Mouse (Mus musculus) kidney, embryonic 15.5 days (tissue): ENCODE data around the gene Tnfsf12. TPM values are rescaled to one million over a fixed set of nuclear protein-coding genes. Genes with fewer than 3 reads are reported as not detected.
A peak's percentile ranks its signal among the peaks of the same experiment; 100 is the strongest.
"Not testable (repeated sequence)": the region's sequence is repeated elsewhere in the genome, so short reads cannot be mapped to it uniquely, and the experiment has no call there.

Experiments used
- ATAC-seq: fragments of 200-750 bp; cut with Nextera tagmentation; replicated peaks from 2 replicates; pipeline ENCODE4 v1.8.0; 2017; ENCODE audit warnings: moderate TSS enrichment; ENCODE audit not compliant: low FRiP score
- H3K27ac ChIP-seq: fragments of 300-500 bp; sonication (generic); 2 replicates; pipeline ENCODE4 v1.5.1; 2015; ENCODE audit warnings: mild to moderate bottlenecking, inconsistent platforms
- H3K27me3 ChIP-seq: fragments of 300-500 bp; sonication (generic); 2 replicates; pipeline ENCODE4 v1.6.1; 2015; ENCODE audit warnings: inconsistent platforms
- H3K36me3 ChIP-seq: fragments of 300-500 bp; sonication (generic); 2 replicates; pipeline ENCODE4 v1.6.1; 2015; ENCODE audit warnings: inconsistent platforms
- H3K4me1 ChIP-seq: fragments of 300-500 bp; sonication (generic); 2 replicates; pipeline ENCODE4 v1.6.1; 2015; ENCODE audit warnings: inconsistent platforms
- H3K4me2 ChIP-seq: fragments of 300-500 bp; sonication (generic); 2 replicates; pipeline ENCODE4 v1.6.1; 2015; ENCODE audit warnings: moderate library complexity, mild to moderate bottlenecking, inconsistent platforms
- H3K4me3 ChIP-seq: fragments of 300-500 bp; sonication (generic); replicated peaks from 2 replicates; pipeline ENCODE4 v1.5.1; 2015; ENCODE audit warnings: mild to moderate bottlenecking, inconsistent platforms
- H3K9ac ChIP-seq: fragments of 300-500 bp; sonication (generic); 2 replicates; pipeline ENCODE4 v1.6.1; 2015; ENCODE audit warnings: mild to moderate bottlenecking, inconsistent platforms
- H3K9me3 ChIP-seq: fragments of 300-500 bp; sonication (generic); replicated peaks from 2 replicates; pipeline ENCODE4 v1.6.1; 2016; ENCODE audit warnings: inconsistent platforms
- WGBS: fragments of 180-500 bp; shearing (Covaris S2); methylation state at CpG from one replicate; pipeline ENCODE4 v1.1.7; 2015; ENCODE audit warnings: mixed read lengths; 5-methylcytosine and 5-hydroxymethylcytosine counted together
- polyA plus RNA-seq: library from polyadenylated mRNA; unstranded; fragments of >200 nt; fragmentation: Nextera tagmentation; extraction: Ambion mirVana; gene quantifications from 2 replicates; pipeline ENCODE4 v1.2.1, GENCODE M21; 2015

The Tnfsf12 gene
- polyA plus RNA-seq, 1 experiment from 2014 or later, result 11.1 TPM

- Histone ChIP-seq H3K4me1 (peaks cover 39% of the 10 kb centered on the region), H3K27me3 (no peaks in the 10 kb centered on the region), H3K27ac (peak overlapping the region; percentile 68), H3K4me3 (no peak overlapping the region), H3K36me3 (no peaks in the 10 kb centered on the region), H3K9ac (no peak overlapping the region), H3K9me3 (no peaks in the 10 kb centered on the region), H3K4me2 (peak overlapping the region; percentile 12; the same call in 1 of the 2 replicates)
- 58% methylated on average over 20 of the region's 20 CpGs for WGBS
- peak; percentile 55 for ATAC-seq
Observed at GRCm38 (mm10) chr11:69712954-69713672, 17.5 kb upstream of the Tnfsf12 start.

DNA sequence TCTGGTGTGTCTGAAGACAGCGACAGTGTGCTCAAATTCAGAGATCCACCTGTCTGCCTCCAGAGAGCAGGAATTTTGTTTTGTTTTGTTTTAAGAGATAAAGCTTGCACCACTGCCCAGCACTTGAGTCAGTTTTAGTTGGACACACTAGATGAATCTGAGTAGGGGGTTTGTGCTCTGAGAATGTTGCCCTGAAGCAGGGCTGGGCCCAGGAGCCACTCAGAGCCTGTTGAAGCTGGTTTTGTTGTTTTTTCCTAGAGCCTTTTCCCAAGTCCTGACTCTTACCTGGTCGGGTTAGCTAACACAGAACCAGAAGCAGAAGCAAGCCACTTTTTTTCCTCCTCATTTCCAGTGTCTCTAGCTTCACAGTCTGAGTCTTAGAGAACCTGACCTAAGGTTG, 15.4 kb upstream of the Tnfsf12 start:
- Histone ChIP-seq H3K9ac (no peak overlapping the region), H3K9me3 (no peaks in the 10 kb centered on the region), H3K4me2 (no peak overlapping the region), H3K27me3 (no peaks in the 10 kb centered on the region), H3K4me3 (no peak overlapping the region), H3K36me3 (no peaks in the 10 kb centered on the region), H3K4me1 (peaks cover 37% of the 10 kb centered on the region), H3K27ac (no peak overlapping the region)
- no peak for ATAC-seq
- 67% methylated on average over 2 of the region's 2 CpGs for WGBS

- H3K27me3 ChIP-seq, result no peaks in the 10 kb centered on the region
- no peak overlapping the region for H3K9ac ChIP-seq
- ATAC-seq, result no peak
- no peak overlapping the region for H3K27ac ChIP-seq
- no peaks in the 10 kb centered on the region for H3K9me3 ChIP-seq
- H3K4me3 ChIP-seq, result no peak overlapping the region
- WGBS, result 72% methylated on average over 3 of the region's 3 CpGs
- H3K4me1 ChIP-seq, result peaks cover 30% of the 10 kb centered on the region
- H3K36me3 ChIP-seq, result no peaks in the 10 kb centered on the region
- H3K4me2 ChIP-seq, result no peak overlapping the region
Observed at GRCm38 (mm10) chr11:69710470-69710869, 14.8 kb upstream of the Tnfsf12 start.

GRCm38 (mm10) chr11:69709554-69710446, 14.2 kb upstream of the Tnfsf12 start:
- Histone ChIP-seq H3K27me3 (no peaks in the 10 kb centered on the region), H3K4me1 (peaks cover 24% of the 10 kb centered on the region), H3K27ac (no peak overlapping the region), H3K4me2 (no peak overlapping the region), H3K9ac (no peak overlapping the region), H3K4me3 (no peak overlapping the region), H3K36me3 (no peaks in the 10 kb centered on the region), H3K9me3 (no peaks in the 10 kb centered on the region)
- 56% methylated on average over 11 of the region's 11 CpGs for WGBS
- no peak for ATAC-seq

- no peak overlapping the region for H3K9ac ChIP-seq
- H3K4me2 ChIP-seq, result no peak overlapping the region
- peaks cover 21% of the 10 kb centered on the region for H3K4me1 ChIP-seq
- WGBS, result 76% methylated on average over 3 of the region's 3 CpGs
- no peaks in the 10 kb centered on the region for H3K27me3 ChIP-seq
- H3K27ac ChIP-seq, result no peak overlapping the region
- H3K36me3 ChIP-seq, result no peaks in the 10 kb centered on the region
- ATAC-seq, result no peak
- H3K9me3 ChIP-seq, result no peaks in the 10 kb centered on the region
- H3K4me3 ChIP-seq, result no peak overlapping the region
Observed at GRCm38 (mm10) chr11:69708614-69709265, 13.1 kb upstream of the Tnfsf12 start.

DNA sequence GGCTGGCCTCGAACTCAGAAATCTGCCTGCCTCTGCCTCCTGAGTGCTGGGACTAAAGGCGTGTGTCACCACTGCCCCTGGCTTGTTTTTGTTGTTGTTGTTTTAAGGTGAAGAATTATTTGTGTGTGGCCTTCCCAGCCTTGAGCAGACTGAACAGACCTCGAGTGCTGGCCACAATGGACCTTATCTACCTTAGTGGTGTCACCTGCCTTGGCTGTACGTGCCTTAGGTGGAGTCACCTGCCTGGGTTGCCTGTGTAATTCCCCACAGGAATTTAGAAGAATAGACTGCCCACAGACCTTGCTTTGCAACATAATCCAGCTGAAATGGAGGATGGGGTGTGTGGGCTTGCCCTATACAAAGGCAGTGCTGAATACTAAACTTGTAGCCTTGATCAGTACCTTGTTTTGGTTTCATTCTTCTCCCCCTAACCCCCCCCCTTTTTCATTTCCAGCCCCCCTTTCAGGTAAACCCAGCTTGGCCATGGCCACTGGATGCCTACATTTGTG, 12.3 kb upstream of the Tnfsf12 start:
- Histone ChIP-seq H3K4me2 (no peak overlapping the region), H3K27ac (no peak overlapping the region), H3K36me3 (no peaks in the 10 kb centered on the region), H3K9me3 (no peaks in the 10 kb centered on the region), H3K4me1 (peaks cover 13% of the 10 kb centered on the region; the same call in 1 of the 2 replicates), H3K27me3 (no peaks in the 10 kb centered on the region), H3K4me3 (no peak overlapping the region), H3K9ac (no peak overlapping the region)
- ATAC-seq, result no peak
- 88% methylated on average over 4 of the region's 4 CpGs for WGBS

DNA sequence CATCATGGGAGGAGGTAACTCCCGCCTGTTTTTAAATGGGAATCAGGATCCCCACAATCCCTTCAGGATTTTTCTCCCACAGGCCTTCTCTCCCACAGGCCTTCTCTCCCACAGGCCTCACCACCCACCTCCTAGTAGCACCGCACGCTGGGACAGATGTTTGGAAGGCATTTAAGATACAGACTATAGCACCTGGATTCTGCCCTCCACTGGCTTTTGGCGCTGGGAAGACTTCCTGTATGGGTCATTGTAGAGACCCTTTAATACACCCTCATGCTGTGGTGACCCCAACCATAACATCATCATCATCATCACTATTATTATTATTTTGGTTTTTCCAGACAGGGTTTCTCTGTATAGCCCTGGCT, 11.8 kb upstream of the Tnfsf12 start:
- Histone ChIP-seq H3K4me1 (peaks cover 11% of the 10 kb centered on the region; the same call in 1 of the 2 replicates), H3K4me3 (no peak overlapping the region), H3K27me3 (no peaks in the 10 kb centered on the region), H3K27ac (no peak overlapping the region), H3K9ac (no peak overlapping the region), H3K36me3 (no peaks in the 10 kb centered on the region), H3K4me2 (no peak overlapping the region), H3K9me3 (no peaks in the 10 kb centered on the region)
- WGBS, result 92% methylated on average over 4 of the region's 4 CpGs
- ATAC-seq, result no peak

DNA sequence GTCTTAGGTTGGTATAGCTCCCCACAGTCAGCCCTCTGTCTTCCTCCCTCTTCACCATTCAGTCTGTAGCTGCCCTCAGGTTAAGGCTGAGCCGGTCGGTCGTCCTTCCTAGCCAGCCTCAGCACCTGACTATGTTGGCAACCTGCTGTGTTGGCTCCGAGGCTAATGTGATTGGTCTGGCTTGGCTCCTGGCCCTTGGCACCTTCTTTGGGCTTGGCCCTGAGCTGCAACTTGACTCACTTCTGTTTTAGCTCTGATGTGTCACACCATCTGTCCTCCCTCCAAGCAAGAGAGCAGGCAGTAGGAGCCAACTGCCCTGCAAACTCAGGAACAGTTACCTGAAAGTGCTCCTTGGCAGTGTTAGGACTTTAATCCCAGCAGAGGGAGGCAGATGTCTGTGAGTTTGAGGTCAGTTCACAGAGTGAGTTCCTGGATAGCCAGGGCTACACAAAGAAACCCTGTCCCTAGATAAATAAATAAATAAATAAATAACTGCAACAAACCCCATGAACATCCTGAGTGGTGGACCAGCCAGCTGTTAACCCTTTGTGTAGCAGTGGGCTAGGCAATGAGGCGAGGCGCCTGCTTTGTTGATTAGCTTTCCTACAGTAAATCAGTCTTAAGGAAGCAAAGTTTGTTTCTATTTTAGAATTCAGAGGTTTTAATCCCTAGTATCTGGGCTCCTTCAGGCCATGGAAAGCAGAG, 11.3 kb upstream of the Tnfsf12 start:
- WGBS, result 57% methylated on average over 6 of the region's 6 CpGs
- Histone ChIP-seq H3K9me3 (no peaks in the 10 kb centered on the region), H3K27ac (no peak overlapping the region), H3K9ac (no peak overlapping the region), H3K4me3 (no peak overlapping the region), H3K36me3 (no peaks in the 10 kb centered on the region), H3K27me3 (no peaks in the 10 kb centered on the region), H3K4me2 (no peak overlapping the region), H3K4me1 (peaks cover 11% of the 10 kb centered on the region; the same call in 1 of the 2 replicates)
- no peak for ATAC-seq

DNA sequence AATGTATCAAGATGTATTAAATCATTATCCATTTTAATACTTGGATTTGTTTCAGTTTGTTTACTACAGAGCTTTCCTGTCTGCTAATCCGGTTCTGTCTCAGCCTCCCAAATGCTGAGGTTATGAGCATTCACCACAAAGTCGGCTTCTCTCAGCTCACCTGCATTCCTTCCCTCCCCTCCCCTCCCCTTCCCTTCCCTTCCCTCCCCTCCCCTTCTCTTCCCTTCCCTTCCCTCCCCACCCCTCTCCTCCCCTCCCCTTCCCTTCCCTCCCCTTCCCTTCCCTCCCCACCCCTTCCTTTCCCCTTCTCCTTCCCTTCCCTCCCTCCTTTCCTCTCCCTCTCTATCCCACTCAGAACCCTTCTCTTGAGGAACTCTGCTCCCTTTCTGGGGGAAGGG, 9.0 kb upstream of the Tnfsf12 start:
- ATAC-seq, result no peak
- Histone ChIP-seq H3K36me3 (no peaks in the 10 kb centered on the region), H3K4me1 (peaks cover 9% of the 10 kb centered on the region; the same call in 1 of the 2 replicates), H3K4me2 (no peak overlapping the region), H3K9ac (no peak overlapping the region), H3K27me3 (no peaks in the 10 kb centered on the region), H3K4me3 (no peak overlapping the region), H3K9me3 (no peaks in the 10 kb centered on the region), H3K27ac (no peak overlapping the region)
- 37% methylated on average over 2 of the region's 2 CpGs for WGBS

GRCm38 (mm10) chr11:69703814-69704612, 8.4 kb upstream of the Tnfsf12 start:
- WGBS, result 66% methylated on average over 8 of the region's 8 CpGs
- H3K36me3 ChIP-seq, result no peaks in the 10 kb centered on the region
- H3K27ac ChIP-seq, result no peak overlapping the region
- no peak overlapping the region for H3K4me2 ChIP-seq
- no peaks in the 10 kb centered on the region for H3K9me3 ChIP-seq
- H3K9ac ChIP-seq, result no peak overlapping the region
- no peak overlapping the region for H3K4me3 ChIP-seq
- H3K4me1 ChIP-seq, result peaks cover 8% of the 10 kb centered on the region; the same call in 1 of the 2 replicates
- ATAC-seq, result no peak
- no peaks in the 10 kb centered on the region for H3K27me3 ChIP-seq

- H3K9ac ChIP-seq, H3K4me1 ChIP-seq, ATAC-seq, H3K36me3 ChIP-seq, H3K4me3 ChIP-seq, H3K27me3 ChIP-seq, H3K4me2 ChIP-seq, H3K9me3 ChIP-seq, H3K27ac ChIP-seq: not testable (repeated sequence)
- 72% methylated on average over 3 of the region's 3 CpGs for WGBS
Observed at GRCm38 (mm10) chr11:69703381-69703780, 7.7 kb upstream of the Tnfsf12 start.
